Mouse (Mus musculus): ENCODE results near the gene Mapk1ip1. TPM values are rescaled to one million over a fixed set of nuclear protein-coding genes. Genes with fewer than 3 reads are reported as not detected.

Gene Mapk1ip1
- polyA plus RNA-seq (2015; fragmentation: Nextera tagmentation; extraction: Ambion mirVana), result 31.5 and 38.2 TPM in 2 replicates

- Histone ChIP-seq H3K27ac (replicated peaks) (peak within 1 kb of the TSS; percentile 98), H3K27me3 (replicated peaks) (no peaks in the 10 kb centered on the region), H3K9me3 (replicated peaks) (no peaks in the 10 kb centered on the region), H3K36me3 (peaks cover 10% of the 10 kb centered on the region), H3K4me2 (peak within 1 kb of the TSS; percentile 83), H3K4me3 (replicated peaks) (peak within 1 kb of the TSS; percentile 98), H3K4me1 (peaks cover 79% of the 10 kb centered on the region), H3K9ac (replicated peaks) (peak within 1 kb of the TSS; percentile 97)
- peak; percentile 93 for ATAC-seq (ENCODE audit: low FRiP score)
- under 1% methylated on average over 48 of the region's 51 CpGs for WGBS
These were observed at the start of gene Mapk1ip1, which contains the start of gene Ppp2r2d for GRCm38 (mm10) chr7:138845544-138846391. Gene Mapk1ip1, minus strand, starts transcription at chr7:138846273. Gene Ppp2r2d, plus strand, starts transcription at chr7:138846079.

GRCm38 (mm10) chr7:138885365-138886289 is 39.6 kb upstream of the Mapk1ip1 start:
- WGBS, result 84% methylated on average over 13 of the region's 13 CpGs

GRCm38 (mm10) chr7:138883724-138884123 is 37.7 kb upstream of the Mapk1ip1 start:
- Histone ChIP-seq H3K4me2 (no peak overlapping the region), H3K4me1 (no peaks in the 10 kb centered on the region), H3K27me3 (replicated peaks) (no peaks in the 10 kb centered on the region), H3K36me3 (peaks cover 43% of the 10 kb centered on the region), H3K27ac (replicated peaks) (no peak overlapping the region), H3K9ac (replicated peaks) (no peak overlapping the region), H3K9me3 (replicated peaks) (no peaks in the 10 kb centered on the region), H3K4me3 (replicated peaks) (no peak overlapping the region)
- ATAC-seq (ENCODE audit: low FRiP score), result no peak
- 90% methylated on average over 3 of the region's 3 CpGs for WGBS

More at GRCm38 (mm10) chr7:138885365-138886289, 39.6 kb upstream of the Mapk1ip1 start:
- H3K27ac ChIP-seq (replicated peaks), result no peak overlapping the region
- no peak overlapping the region for H3K4me2 ChIP-seq
- H3K4me3 ChIP-seq (replicated peaks), result no peak overlapping the region
- no peaks in the 10 kb centered on the region for H3K27me3 ChIP-seq (replicated peaks)
- no peak overlapping the region for H3K9ac ChIP-seq (replicated peaks)
- ATAC-seq (ENCODE audit: low FRiP score), result no peak
- peaks cover 24% of the 10 kb centered on the region for H3K36me3 ChIP-seq
- H3K4me1 ChIP-seq, result no peaks in the 10 kb centered on the region
- H3K9me3 ChIP-seq (replicated peaks), result no peaks in the 10 kb centered on the region

- no peak overlapping the region for H3K9ac ChIP-seq (replicated peaks)
- H3K27ac ChIP-seq (replicated peaks), result no peak overlapping the region
- H3K36me3 ChIP-seq, result peaks cover 94% of the 10 kb centered on the region
- H3K4me2 ChIP-seq, result no peak overlapping the region
- H3K4me1 ChIP-seq, result no peaks in the 10 kb centered on the region
- H3K4me3 ChIP-seq (replicated peaks), result no peak overlapping the region
- WGBS, result 81% methylated on average over 3 of the region's 3 CpGs
- H3K27me3 ChIP-seq (replicated peaks), result no peaks in the 10 kb centered on the region
- ATAC-seq (ENCODE audit: low FRiP score), result no peak
- no peaks in the 10 kb centered on the region for H3K9me3 ChIP-seq (replicated peaks)
These were observed 29.0 kb upstream of the Mapk1ip1 start for GRCm38 (mm10) chr7:138875031-138875430.

GRCm38 (mm10) chr7:138872956-138873355 is 26.9 kb upstream of the Mapk1ip1 start:
- 80% methylated on average over 3 of the region's 3 CpGs for WGBS
- Histone ChIP-seq H3K27me3 (replicated peaks) (no peaks in the 10 kb centered on the region), H3K4me1 (no peaks in the 10 kb centered on the region), H3K27ac (replicated peaks) (no peak overlapping the region), H3K9ac (replicated peaks) (no peak overlapping the region), H3K9me3 (replicated peaks) (no peaks in the 10 kb centered on the region), H3K4me3 (replicated peaks) (no peak overlapping the region), H3K4me2 (no peak overlapping the region), H3K36me3 (peaks cover 87% of the 10 kb centered on the region)
- no peak for ATAC-seq (ENCODE audit: low FRiP score)

GRCm38 (mm10) chr7:138868316-138868715 is 22.2 kb upstream of the Mapk1ip1 start:
- H3K4me2 ChIP-seq, result no peak overlapping the region
- no peak overlapping the region for H3K4me3 ChIP-seq (replicated peaks)
- no peak overlapping the region for H3K9ac ChIP-seq (replicated peaks)
- peaks cover 43% of the 10 kb centered on the region for H3K36me3 ChIP-seq
- WGBS, result 88% methylated on average over 4 of the region's 4 CpGs
- no peaks in the 10 kb centered on the region for H3K27me3 ChIP-seq (replicated peaks)
- H3K4me1 ChIP-seq, result no peaks in the 10 kb centered on the region
- no peak overlapping the region for H3K27ac ChIP-seq (replicated peaks)
- H3K9me3 ChIP-seq (replicated peaks), result no peaks in the 10 kb centered on the region
- no peak for ATAC-seq (ENCODE audit: low FRiP score)

GRCm38 (mm10) chr7:138867286-138867685 is 21.2 kb upstream of the Mapk1ip1 start:
- WGBS, result 85% methylated on average over 6 of the region's 6 CpGs
- Histone ChIP-seq H3K27ac (replicated peaks) (no peak overlapping the region), H3K4me1 (no peaks in the 10 kb centered on the region), H3K27me3 (replicated peaks) (no peaks in the 10 kb centered on the region), H3K36me3 (peaks cover 33% of the 10 kb centered on the region), H3K4me3 (replicated peaks) (no peak overlapping the region), H3K4me2 (no peak overlapping the region), H3K9ac (replicated peaks) (no peak overlapping the region), H3K9me3 (replicated peaks) (no peaks in the 10 kb centered on the region)
- ATAC-seq (ENCODE audit: low FRiP score), result no peak

GRCm38 (mm10) chr7:138864776-138865175 is 18.7 kb upstream of the Mapk1ip1 start:
- Histone ChIP-seq H3K27ac (replicated peaks) (no peak overlapping the region), H3K9me3 (replicated peaks) (no peaks in the 10 kb centered on the region), H3K4me1 (no peaks in the 10 kb centered on the region), H3K36me3 (peaks cover 12% of the 10 kb centered on the region), H3K4me3 (replicated peaks) (no peak overlapping the region), H3K9ac (replicated peaks) (no peak overlapping the region), H3K4me2 (no peak overlapping the region), H3K27me3 (replicated peaks) (no peaks in the 10 kb centered on the region)
- no peak for ATAC-seq (ENCODE audit: low FRiP score)
- 100% methylated on average over 1 of the region's 1 CpGs for WGBS

GRCm38 (mm10) chr7:138863950-138864572 is 18.0 kb upstream of the Mapk1ip1 start:
- Histone ChIP-seq H3K4me3 (replicated peaks) (no peak overlapping the region), H3K36me3 (peaks cover 10% of the 10 kb centered on the region), H3K27ac (replicated peaks) (no peak overlapping the region), H3K4me2 (no peak overlapping the region), H3K9me3 (replicated peaks) (no peaks in the 10 kb centered on the region), H3K27me3 (replicated peaks) (no peaks in the 10 kb centered on the region), H3K9ac (replicated peaks) (no peak overlapping the region), H3K4me1 (no peaks in the 10 kb centered on the region)
- ATAC-seq (ENCODE audit: low FRiP score), result no peak
- WGBS, result 94% methylated on average over 3 of the region's 3 CpGs

GRCm38 (mm10) chr7:138856670-138857069 is 10.6 kb upstream of the Mapk1ip1 start:
- no peaks in the 10 kb centered on the region for H3K4me1 ChIP-seq
- H3K36me3 ChIP-seq, result peaks cover 22% of the 10 kb centered on the region
- no peaks in the 10 kb centered on the region for H3K9me3 ChIP-seq (replicated peaks)
- H3K27me3 ChIP-seq (replicated peaks), result no peaks in the 10 kb centered on the region
- WGBS, result 58% methylated on average over 2 of the region's 2 CpGs
- no peak for ATAC-seq (ENCODE audit: low FRiP score)
- H3K4me2 ChIP-seq, result no peak overlapping the region
- no peak overlapping the region for H3K9ac ChIP-seq (replicated peaks)
- no peak overlapping the region for H3K27ac ChIP-seq (replicated peaks)
- H3K4me3 ChIP-seq (replicated peaks), result no peak overlapping the region

- Histone ChIP-seq H3K4me3 (replicated peaks) (no peak overlapping the region), H3K4me1 (peaks cover 14% of the 10 kb centered on the region), H3K36me3 (peaks cover 30% of the 10 kb centered on the region), H3K27me3 (replicated peaks) (no peaks in the 10 kb centered on the region), H3K4me2 (no peak overlapping the region), H3K27ac (replicated peaks) (no peak overlapping the region), H3K9me3 (replicated peaks) (no peaks in the 10 kb centered on the region), H3K9ac (replicated peaks) (no peak overlapping the region)
- ATAC-seq (ENCODE audit: low FRiP score), result no peak
- 96% methylated on average over 2 of the region's 2 CpGs for WGBS
These were observed 8.1 kb upstream of the Mapk1ip1 start for GRCm38 (mm10) chr7:138854201-138854600.

Data from neural tube, embryonic 15.5 days (tissue).